Mouse (Mus musculus) liver, embryonic 14.5 days (tissue): ENCODE data around the gene Slfn8. TPM values are rescaled to one million over a fixed set of nuclear protein-coding genes. Genes with fewer than 3 reads are reported as not detected.
"Not testable (repeated sequence)": the region's sequence is repeated elsewhere in the genome, so short reads cannot be mapped to it uniquely, and the experiment has no call there.

Experiments
- ATAC-seq: fragments of 200-750 bp; cut with Nextera tagmentation; 2 replicates; pipeline ENCODE4 v1.8.0; 2017; ENCODE audit warnings: moderate number of reproducible peaks, mild to moderate bottlenecking, moderate library complexity; ENCODE audit not compliant: insufficient read depth
- DNase-seq, 3 experiments: peaks; one replicate each; pipeline ENCODE4 v3.0.0-alpha.2; 2012 to 2013; ENCODE audit warnings: low read depth in 3 of 3, low spot score in 3 of 3
- H3K27ac ChIP-seq: fragments of 300-500 bp; sonication (generic); 2 replicates; pipeline ENCODE4 v1.5.1; 2014; ENCODE audit warnings: moderate library complexity, mild to moderate bottlenecking, control low read depth, inconsistent platforms
- H3K27me3 ChIP-seq: fragments of 300-500 bp; sonication (generic); 2 replicates; pipeline ENCODE4 v1.6.1; 2014; ENCODE audit warnings: mild to moderate bottlenecking, low read length, moderate library complexity; ENCODE audit not compliant: control insufficient read depth, insufficient read depth
- H3K36me3 ChIP-seq: fragments of 300-500 bp; sonication (generic); replicated peaks from 2 replicates; pipeline ENCODE4 v1.6.1; 2014; ENCODE audit warnings: low read depth; ENCODE audit not compliant: control insufficient read depth, insufficient read depth
- H3K4me1 ChIP-seq, 2 experiments: fragments of 200-500 bp in 1 of 2; fragments of 300-500 bp in 1 of 2; sonication (generic) in 1 of 2; replicated peaks; 2 replicates each; pipeline ENCODE4 v1.6.1; 2012 to 2014; ENCODE audit warnings: antibody characterized with exemption in 1 of 2, inconsistent platforms in 1 of 2, low read length in 1 of 2; ENCODE audit not compliant: control insufficient read depth in 2 of 2, insufficient read depth in 2 of 2
- H3K4me2 ChIP-seq: fragments of 300-500 bp; sonication (generic); 2 replicates; pipeline ENCODE4 v1.6.1; 2014; ENCODE audit warnings: low read depth, mild to moderate bottlenecking, control low read depth, moderate library complexity
- H3K4me3 ChIP-seq, 2 experiments: fragments of 200-500 bp in 1 of 2; fragments of 300-500 bp in 1 of 2; sonication (generic) in 1 of 2; 2 replicates each; pipeline ENCODE4 v1.5.1; 2012 to 2014; ENCODE audit warnings: low read depth in 2 of 2, low read length in 2 of 2, mild to moderate bottlenecking in 2 of 2, control low read depth in 1 of 2, inconsistent platforms in 1 of 2, moderate library complexity in 1 of 2; ENCODE audit not compliant: insufficient read depth in 1 of 2
- H3K9ac ChIP-seq: fragments of 300-500 bp; sonication (generic); replicated peaks from 2 replicates; pipeline ENCODE4 v1.6.1; 2014; ENCODE audit warnings: mild to moderate bottlenecking, control low read depth, moderate library complexity
- H3K9me3 ChIP-seq: fragments of 300-500 bp; sonication (generic); 2 replicates; pipeline ENCODE4 v1.6.1; 2016; ENCODE audit warnings: low read length, mixed read lengths; ENCODE audit not compliant: control insufficient read depth
- CTCF ChIP-seq: IDR thresholded peaks from 2 replicates; pipeline ENCODE4 v1.5.1; 2016; ENCODE audit warnings: antibody characterized with exemption, low read depth, control low read depth
- EP300 ChIP-seq: IDR thresholded peaks from 2 replicates; pipeline ENCODE4 v1.6.1; 2016; ENCODE audit warnings: antibody characterized with exemption, low read depth
- WGBS: fragments of 180-500 bp; shearing (Covaris S2); extraction: QIAGEN DNeasy Blood & Tissue Kit; methylation state at CpG from one replicate; pipeline ENCODE4 v1.1.7; 2014; ENCODE audit not compliant: insufficient replicate concordance; 5-methylcytosine and 5-hydroxymethylcytosine counted together
- polyA plus RNA-seq, 2 experiments: library from polyadenylated mRNA; depleted of rRNA in 1 of 2; stranded (reverse) in 1 of 2; unstranded in 1 of 2; fragments of >200 nt; fragmentation: Nextera tagmentation in 1 of 2; extraction: Ambion mirVana in 1 of 2; gene quantifications; 2 replicates each; pipeline versions ENCODE4 v1.2.1 to v1.2.3; 2012 to 2014

The Slfn8 gene
- polyA plus RNA-seq, 2 experiments, result 0.18 to 0.22 TPM

GRCm38 (mm10) chr11:82983193-82983592, 37.4 kb downstream of the Slfn8 start:
- no peaks in the 10 kb centered on the region for H3K27me3 ChIP-seq
- TF ChIP-seq CTCF (no peak), EP300 (no peak)
- H3K4me1 ChIP-seq, result no peaks in the 10 kb centered on the region; a peak in 1 of 4 replicates
- DNase-seq (no peak), ATAC-seq (no peak)
- H3K36me3 ChIP-seq, result peaks cover 7% of the 10 kb centered on the region
- no peak overlapping the region for H3K4me2 ChIP-seq
- no peaks in the 10 kb centered on the region for H3K9me3 ChIP-seq
- no peak overlapping the region for H3K27ac ChIP-seq
- H3K4me3 ChIP-seq, result no peak overlapping the region
- 80% methylated on average over 17 of the region's 17 CpGs for WGBS
- no peak overlapping the region for H3K9ac ChIP-seq

GRCm38 (mm10) chr11:82982409-82982808, 38.2 kb downstream of the Slfn8 start:
- H3K4me3 ChIP-seq, H3K9me3 ChIP-seq, H3K36me3 ChIP-seq, H3K27ac ChIP-seq, H3K4me1 ChIP-seq, H3K9ac ChIP-seq, H3K27me3 ChIP-seq, ATAC-seq, DNase-seq, H3K4me2 ChIP-seq: not testable (repeated sequence)
- 65% methylated on average over 2 of the region's 2 CpGs for WGBS

- Histone ChIP-seq H3K27ac (no peak overlapping the region), H3K27me3 (no peaks in the 10 kb centered on the region), H3K36me3 (no peaks in the 10 kb centered on the region), H3K9me3 (no peaks in the 10 kb centered on the region), H3K4me2 (no peak overlapping the region), H3K9ac (no peak overlapping the region), H3K4me3 (no peak overlapping the region), H3K4me1 (peaks cover 0 to 14% of the 10 kb centered on the region in 2 experiments; a peak in 3 of 4 replicates)
- WGBS, result 19% methylated on average over 5 of the region's 5 CpGs
- DNase-seq, result no peak
- no peak for TF ChIP-seq EP300
- TF ChIP-seq CTCF, result no peak
- no peak for ATAC-seq
Observed at GRCm38 (mm10) chr11:82973916-82974315, 46.7 kb downstream of the Slfn8 start.

- Histone ChIP-seq H3K9ac (no peak overlapping the region), H3K36me3 (no peaks in the 10 kb centered on the region), H3K4me2 (no peak overlapping the region), H3K27me3 (no peaks in the 10 kb centered on the region), H3K27ac (no peak overlapping the region), H3K4me3 (no peak overlapping the region), H3K9me3 (no peaks in the 10 kb centered on the region), H3K4me1 (peaks cover 0 to 10% of the 10 kb centered on the region in 2 experiments; a peak in 3 of 4 replicates)
- no peak for DNase-seq
- TF ChIP-seq EP300 (no peak), CTCF (no peak)
- WGBS, result 59% methylated on average over 9 of the region's 11 CpGs
- no peak for ATAC-seq
Observed at GRCm38 (mm10) chr11:82971590-82971974, 49.0 kb downstream of the Slfn8 start.

GRCm38 (mm10) chr11:82970712-82971589, 49.7 kb downstream of the Slfn8 start:
- no peaks in the 10 kb centered on the region for H3K9me3 ChIP-seq
- H3K9ac ChIP-seq, result no peak overlapping the region
- H3K27me3 ChIP-seq, result no peaks in the 10 kb centered on the region
- TF ChIP-seq EP300, result no peak
- TF ChIP-seq CTCF, result peak; percentile 41
- 14% methylated on average over 31 of the region's 31 CpGs for WGBS
- H3K36me3 ChIP-seq, result no peaks in the 10 kb centered on the region
- no peak for DNase-seq
- peaks cover 0 to 10% of the 10 kb centered on the region in 2 experiments; a peak in 3 of 4 replicates for H3K4me1 ChIP-seq
- H3K4me2 ChIP-seq, result peak overlapping the region; percentile 34
- no peak overlapping the region for H3K4me3 ChIP-seq
- H3K27ac ChIP-seq, result no peak overlapping the region
- ATAC-seq, result no peak
